Mouse (Mus musculus): Measurements from ENCODE around the gene Ube2d1. TPM values are rescaled to one million over a fixed set of nuclear protein-coding genes. Genes with fewer than 3 reads are reported as not detected.

Gene Ube2d1
- polyA plus RNA-seq, 1 experiment from 2014 or later = 44.1 TPM

- no peak overlapping the region for H3K4me3 ChIP-seq (replicated peaks; ENCODE audit: low read length)
- no peaks in the 10 kb centered on the region for H3K4me1 ChIP-seq (ENCODE audit: control insufficient read depth, insufficient read depth, low read length)
- H3K27me3 ChIP-seq (ENCODE audit: control insufficient read depth, insufficient read depth, low read length) = no peaks in the 10 kb centered on the region
- no peaks in the 10 kb centered on the region for H3K9me3 ChIP-seq (replicated peaks; ENCODE audit: control insufficient read depth, low read length)
- WGBS = 25% methylated on average over 5 of the region's 5 CpGs
- no peak overlapping the region for H3K9ac ChIP-seq (ENCODE audit: low read length)
- no peak for ATAC-seq (ENCODE audit: insufficient read depth, low FRiP score)
- no peak overlapping the region for H3K27ac ChIP-seq (ENCODE audit: low read length)
- no peaks in the 10 kb centered on the region for H3K36me3 ChIP-seq (ENCODE audit: control insufficient read depth, insufficient read depth, low read length)
- no peak overlapping the region for H3K4me2 ChIP-seq (ENCODE audit: low read depth, low read length)
Measured at GRCm38 (mm10) chr10:71302490-71302889, 17.4 kb upstream of the Ube2d1 start.

GRCm38 (mm10) chr10:71300161-71300560 is 15.1 kb upstream of the Ube2d1 start:
- no peak for ATAC-seq (ENCODE audit: insufficient read depth, low FRiP score)
- H3K4me2 ChIP-seq (ENCODE audit: low read depth, low read length) = no peak overlapping the region
- no peak overlapping the region for H3K9ac ChIP-seq (ENCODE audit: low read length)
- 72% methylated on average over 16 of the region's 16 CpGs for WGBS
- no peaks in the 10 kb centered on the region for H3K4me1 ChIP-seq (ENCODE audit: control insufficient read depth, insufficient read depth, low read length)
- no peaks in the 10 kb centered on the region for H3K27me3 ChIP-seq (ENCODE audit: control insufficient read depth, insufficient read depth, low read length)
- no peak overlapping the region for H3K27ac ChIP-seq (ENCODE audit: low read length)
- H3K36me3 ChIP-seq (ENCODE audit: control insufficient read depth, insufficient read depth, low read length) = no peaks in the 10 kb centered on the region
- no peak overlapping the region for H3K4me3 ChIP-seq (replicated peaks; ENCODE audit: low read length)
- no peaks in the 10 kb centered on the region for H3K9me3 ChIP-seq (replicated peaks; ENCODE audit: control insufficient read depth, low read length)

DNA sequence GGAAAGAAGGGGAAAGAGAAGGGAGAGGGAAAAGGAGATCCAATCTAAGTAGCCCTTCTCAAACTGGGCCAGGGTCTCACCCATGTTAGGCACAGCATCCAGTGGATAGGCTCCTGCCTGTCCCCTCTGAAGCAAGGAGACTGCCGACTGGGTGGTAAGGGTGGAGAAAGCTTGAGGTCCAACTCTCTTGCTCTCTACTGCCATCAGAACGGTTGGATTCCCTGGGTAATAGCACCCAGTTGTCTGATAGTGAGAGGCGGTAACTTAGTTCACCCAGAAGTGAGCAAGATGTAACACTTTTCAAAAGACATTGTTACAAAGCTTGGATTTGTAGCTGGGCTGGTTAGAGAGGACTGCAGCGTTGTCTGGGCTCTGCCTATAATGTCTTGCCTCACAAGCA is 8.2 kb upstream of the Ube2d1 start:
- ATAC-seq (ENCODE audit: insufficient read depth, low FRiP score) = no peak

GRCm38 (mm10) chr10:71292254-71292653 is 7.2 kb upstream of the Ube2d1 start:
- WGBS = 5% methylated on average over 11 of the region's 11 CpGs
- Histone ChIP-seq H3K27me3 (ENCODE audit: control insufficient read depth, insufficient read depth, low read length) (no peaks in the 10 kb centered on the region), H3K36me3 (ENCODE audit: control insufficient read depth, insufficient read depth, low read length) (no peaks in the 10 kb centered on the region), H3K9ac (ENCODE audit: low read length) (no peak overlapping the region), H3K9me3 (replicated peaks; ENCODE audit: control insufficient read depth, low read length) (no peaks in the 10 kb centered on the region), H3K4me3 (replicated peaks; ENCODE audit: low read length) (no peak overlapping the region), H3K27ac (ENCODE audit: low read length) (no peak overlapping the region), H3K4me1 (ENCODE audit: control insufficient read depth, insufficient read depth, low read length) (0 out of 2 replicates have a peak, but pooled peaks cover 6% of the 10 kb centered on the region), H3K4me2 (ENCODE audit: low read depth, low read length) (peak overlapping the region; percentile 3)
- ATAC-seq (ENCODE audit: insufficient read depth, low FRiP score) = peak; percentile 61

More for the DNA sequence above, 8.2 kb upstream of the Ube2d1 start:
- Histone ChIP-seq H3K9ac (ENCODE audit: low read length) (no peak overlapping the region), H3K36me3 (ENCODE audit: control insufficient read depth, insufficient read depth, low read length) (no peaks in the 10 kb centered on the region), H3K4me3 (replicated peaks; ENCODE audit: low read length) (no peak overlapping the region), H3K9me3 (replicated peaks; ENCODE audit: control insufficient read depth, low read length) (no peaks in the 10 kb centered on the region), H3K4me2 (ENCODE audit: low read depth, low read length) (no peak overlapping the region), H3K27ac (ENCODE audit: low read length) (no peak overlapping the region), H3K4me1 (ENCODE audit: control insufficient read depth, insufficient read depth, low read length) (0 out of 2 replicates have a peak, but pooled peaks cover 6% of the 10 kb centered on the region), H3K27me3 (ENCODE audit: control insufficient read depth, insufficient read depth, low read length) (no peaks in the 10 kb centered on the region)
- WGBS = 57% methylated on average over 4 of the region's 4 CpGs

- Histone ChIP-seq H3K9me3 (replicated peaks; ENCODE audit: control insufficient read depth, low read length) (no peaks in the 10 kb centered on the region), H3K4me1 (ENCODE audit: control insufficient read depth, insufficient read depth, low read length) (0 out of 2 replicates have a peak, but pooled peaks cover 6% of the 10 kb centered on the region), H3K27me3 (ENCODE audit: control insufficient read depth, insufficient read depth, low read length) (no peaks in the 10 kb centered on the region), H3K9ac (ENCODE audit: low read length) (no peak overlapping the region), H3K27ac (ENCODE audit: low read length) (no peak overlapping the region), H3K4me3 (replicated peaks; ENCODE audit: low read length) (no peak overlapping the region), H3K36me3 (ENCODE audit: control insufficient read depth, insufficient read depth, low read length) (no peaks in the 10 kb centered on the region), H3K4me2 (ENCODE audit: low read depth, low read length) (peak overlapping the region; percentile 3; the same call in 1 of the 2 replicates)
- WGBS = 10% methylated on average over 4 of the region's 4 CpGs
- peak; percentile 49 for ATAC-seq (ENCODE audit: insufficient read depth, low FRiP score)
Measured at GRCm38 (mm10) chr10:71291801-71292200, 6.7 kb upstream of the Ube2d1 start.

- WGBS = 28% methylated on average over 3 of the region's 3 CpGs
- Histone ChIP-seq H3K27me3 (ENCODE audit: control insufficient read depth, insufficient read depth, low read length) (no peaks in the 10 kb centered on the region), H3K4me1 (ENCODE audit: control insufficient read depth, insufficient read depth, low read length) (0 out of 2 replicates have a peak, but pooled peaks cover 6% of the 10 kb centered on the region), H3K9ac (ENCODE audit: low read length) (no peak overlapping the region), H3K36me3 (ENCODE audit: control insufficient read depth, insufficient read depth, low read length) (no peaks in the 10 kb centered on the region), H3K4me3 (replicated peaks; ENCODE audit: low read length) (no peak overlapping the region), H3K4me2 (ENCODE audit: low read depth, low read length) (no peak overlapping the region), H3K27ac (ENCODE audit: low read length) (no peak overlapping the region), H3K9me3 (replicated peaks; ENCODE audit: control insufficient read depth, low read length) (no peaks in the 10 kb centered on the region)
- 0 out of 2 replicates have a peak, but pooled peaks have one; percentile 51 for ATAC-seq (ENCODE audit: insufficient read depth, low FRiP score)
Measured at GRCm38 (mm10) chr10:71291179-71291661, 6.2 kb upstream of the Ube2d1 start.

- peaks cover 5% of the 10 kb centered on the region for H3K4me1 ChIP-seq (ENCODE audit: control insufficient read depth, insufficient read depth, low read length)
- ATAC-seq (ENCODE audit: insufficient read depth, low FRiP score) = peak; percentile 76
- H3K4me3 ChIP-seq (replicated peaks; ENCODE audit: low read length) = peak overlapping the region; percentile 89
- peak overlapping the region; percentile 31 for H3K27ac ChIP-seq (ENCODE audit: low read length)
- H3K36me3 ChIP-seq (ENCODE audit: control insufficient read depth, insufficient read depth, low read length) = no peaks in the 10 kb centered on the region
- no peaks in the 10 kb centered on the region for H3K27me3 ChIP-seq (ENCODE audit: control insufficient read depth, insufficient read depth, low read length)
- peak overlapping the region; percentile 80 for H3K4me2 ChIP-seq (ENCODE audit: low read depth, low read length)
- H3K9me3 ChIP-seq (replicated peaks; ENCODE audit: control insufficient read depth, low read length) = no peaks in the 10 kb centered on the region
- peak overlapping the region; percentile 96 for H3K9ac ChIP-seq (ENCODE audit: low read length)
- under 1% methylated on average over 41 of the region's 41 CpGs for WGBS
Measured at GRCm38 (mm10) chr10:71284511-71285125, 444 bp downstream of the Ube2d1 start.

- Histone ChIP-seq H3K4me3 (replicated peaks; ENCODE audit: low read length) (peak overlapping the region; percentile 89), H3K4me2 (ENCODE audit: low read depth, low read length) (peak overlapping the region; percentile 80), H3K27ac (ENCODE audit: low read length) (peak overlapping the region; percentile 31; the same call in 1 of the 2 replicates), H3K4me1 (ENCODE audit: control insufficient read depth, insufficient read depth, low read length) (peaks cover 5% of the 10 kb centered on the region), H3K9ac (ENCODE audit: low read length) (peak overlapping the region; percentile 96), H3K9me3 (replicated peaks; ENCODE audit: control insufficient read depth, low read length) (no peaks in the 10 kb centered on the region), H3K36me3 (ENCODE audit: control insufficient read depth, insufficient read depth, low read length) (no peaks in the 10 kb centered on the region), H3K27me3 (ENCODE audit: control insufficient read depth, insufficient read depth, low read length) (no peaks in the 10 kb centered on the region)
- 15% methylated on average over 8 of the region's 8 CpGs for WGBS
- ATAC-seq (ENCODE audit: insufficient read depth, low FRiP score) = no peak
Measured at GRCm38 (mm10) chr10:71284131-71284510, 941 bp downstream of the Ube2d1 start.

- no peaks in the 10 kb centered on the region for H3K4me1 ChIP-seq (ENCODE audit: control insufficient read depth, insufficient read depth, low read length)
- no peak overlapping the region for H3K4me2 ChIP-seq (ENCODE audit: low read depth, low read length)
- 54% methylated on average over 9 of the region's 9 CpGs for WGBS
- no peaks in the 10 kb centered on the region for H3K9me3 ChIP-seq (replicated peaks; ENCODE audit: control insufficient read depth, low read length)
- no peak for ATAC-seq (ENCODE audit: insufficient read depth, low FRiP score)
- H3K9ac ChIP-seq (ENCODE audit: low read length) = no peak overlapping the region
- H3K27me3 ChIP-seq (ENCODE audit: control insufficient read depth, insufficient read depth, low read length) = no peaks in the 10 kb centered on the region
- no peak overlapping the region for H3K4me3 ChIP-seq (replicated peaks; ENCODE audit: low read length)
- H3K36me3 ChIP-seq (ENCODE audit: control insufficient read depth, insufficient read depth, low read length) = peaks cover 4% of the 10 kb centered on the region; the same call in 1 of the 2 replicates
- no peak overlapping the region for H3K27ac ChIP-seq (ENCODE audit: low read length)
Measured at GRCm38 (mm10) chr10:71273008-71273739, 11.9 kb downstream of the Ube2d1 start.

All from stomach, embryonic 16.5 days (tissue).